Mouse (Mus musculus) kidney, postnatal 36 days (tissue): ENCODE data around the gene Olfr1303.

ENCODE experiments used
- DNase-seq, 2 experiments: peaks; one replicate each; pipeline ENCODE4 v3.0.0; 2021 to 2022; ENCODE audit warnings: mixed read lengths in 2 of 2

Olfr1303 gene

DNA sequence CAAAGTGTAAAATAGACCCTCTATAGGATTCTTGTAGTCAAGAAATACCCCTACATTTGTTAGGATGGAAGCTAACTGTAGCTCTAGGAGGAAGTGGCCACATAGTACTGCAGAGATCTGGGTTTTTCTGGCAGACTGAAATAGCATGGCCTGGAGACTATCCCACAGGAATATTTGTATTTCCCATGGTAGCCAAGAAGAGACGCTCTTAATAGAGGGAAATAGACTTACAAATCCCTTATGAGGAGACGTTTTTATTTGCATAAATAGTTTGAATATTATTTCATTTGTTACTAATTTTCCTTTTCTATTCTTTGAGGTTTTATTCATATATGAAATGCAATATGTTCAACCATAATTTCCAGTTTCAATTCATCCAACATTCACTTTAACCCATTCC, at the start of gene Olfr1303:
Gene Olfr1303 (minus strand): TSS at position 101 of the 400 bp plus-strand sequence.
- DNase-seq = no peak

DNA sequence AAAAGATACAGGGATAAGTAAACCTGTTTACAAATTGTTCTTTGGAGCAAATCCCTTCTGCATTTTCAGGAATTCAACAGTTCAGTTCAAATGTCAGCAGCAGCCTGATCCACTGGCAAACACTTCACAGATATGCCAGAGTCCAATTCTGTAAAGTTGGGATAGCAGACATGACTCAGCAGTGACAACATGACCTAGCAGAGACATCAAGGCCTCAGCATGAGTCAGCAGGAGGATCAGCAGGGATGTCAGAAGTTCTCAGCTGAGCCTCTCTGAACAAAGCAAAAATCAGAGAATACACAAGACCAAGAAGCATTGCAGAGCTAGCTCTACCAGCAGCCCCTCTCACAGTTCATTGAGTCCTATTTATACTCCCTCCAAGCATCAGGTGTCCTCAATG, 7.2 kb downstream of the Olfr1303 start:
- no peak for DNase-seq

DNA sequence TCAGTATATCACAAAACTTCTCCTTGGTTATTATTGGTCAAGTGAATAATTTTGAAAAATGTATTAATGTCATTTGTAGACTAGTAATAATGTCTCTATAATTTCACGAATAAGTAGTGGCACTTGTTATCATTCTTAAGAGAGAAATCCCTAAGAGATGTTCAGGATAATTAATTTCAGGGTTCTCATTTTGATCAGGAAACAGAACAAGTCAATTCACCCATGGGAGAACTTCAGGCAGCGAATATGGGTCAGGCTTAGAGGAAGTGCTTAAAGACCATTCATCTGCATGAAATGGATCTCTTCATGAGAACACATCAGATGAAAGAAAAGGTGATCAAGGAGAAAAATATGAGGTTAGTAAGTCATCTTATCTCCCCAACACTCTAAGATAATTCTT, 43.0 kb downstream of the Olfr1303 start, which contains the start of gene Olfr1302:
Gene Olfr1302 (plus strand): TSS at position 301 of the 400 bp plus-strand sequence.
- no peak for DNase-seq
